Comparison of ENCODE assay signal across 16 mouse cellular contexts in the genomic region with DNA sequence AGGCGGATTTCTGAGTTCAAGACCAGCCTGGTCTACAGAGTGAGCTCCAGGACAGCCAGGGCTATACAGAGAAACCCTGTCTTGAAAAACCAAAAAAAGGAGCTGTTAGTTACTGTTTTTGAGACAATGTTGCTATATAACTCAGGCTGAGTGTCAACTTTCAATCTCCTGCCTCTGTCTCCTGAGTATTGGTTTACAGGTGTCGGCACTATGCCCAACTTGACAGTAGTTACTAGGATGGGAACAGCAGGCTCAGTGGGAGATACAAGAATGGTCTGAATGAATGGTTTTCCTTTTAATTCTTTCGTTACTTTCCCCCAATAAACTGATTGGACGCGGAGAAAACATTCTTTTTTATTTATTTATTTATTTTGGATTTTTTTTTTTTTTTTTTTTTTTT. TPM values are rescaled to one million over a fixed set of nuclear protein-coding genes. Genes with fewer than 3 reads are reported as not detected.
DNase-seq lines count a peak whose midpoint lies in the region; ATAC-seq and TF ChIP-seq lines count a peak whose summit lies in the region.
"Had no signal": no experiment of that assay in that cellular context is flagged by ENCODE, and none has a peak within 500 bp of the region (broad histone marks: within the 10 kb centered on the region; RNA-seq: fewer than 3 reads in every experiment).

No protein-coding gene starts in this region.

- no peaks in the 10 kb centered on the region for H3K27me3 ChIP-seq in liver, embryonic 13.5 days
- H3K27me3 ChIP-seq in CH12.LX (replicated peaks): no peaks in the 10 kb centered on the region
- no peaks in the 10 kb centered on the region for H3K27me3 ChIP-seq in hindbrain, embryonic 14.5 days (ENCODE audit: control insufficient read depth, insufficient read depth, low read length)
- no peaks in the 10 kb centered on the region for H3K27me3 ChIP-seq in midbrain, embryonic 15.5 days (replicated peaks)

- in situ Hi-C loops in CH12.LX (cut with MboI; ENCODE audit: low pct_ligation_motif_present, low pct_unique_long_range_greater_than_20kb, low sequenced_read_pairs): loop anchor here (5.0 kb wide), 1 partner anchor 95 kb away; no protein-coding TSS in a partner anchor

- H3K4me1 ChIP-seq in liver, embryonic 13.5 days (replicated peaks): peaks cover 39% of the 10 kb centered on the region
- H3K4me1 ChIP-seq in CH12.LX (ENCODE audit: control insufficient read depth in 1 of 2, insufficient read depth in 2 of 2): peaks cover 18 to 41% of the 10 kb centered on the region in 2 experiments
- peaks cover 10% of the 10 kb centered on the region for H3K4me1 ChIP-seq in hindbrain, embryonic 14.5 days (replicated peaks; ENCODE audit: control insufficient read depth, insufficient read depth, low read length)
- peaks cover 14% of the 10 kb centered on the region for H3K4me1 ChIP-seq in midbrain, embryonic 15.5 days

- no peak for TF ChIP-seq RAD21 in CH12.LX (IDR thresholded peaks at IDR 0.05; ENCODE audit: low read depth, low read length)

- no peak for TF ChIP-seq CTCF in CH12.LX (conservative IDR thresholded peaks at IDR 0.05 in 1 of 2, IDR thresholded peaks at IDR 0.05 in 1 of 2; ENCODE audit: low read depth in 2 of 2, low read length in 2 of 2)

- no peak overlapping the region for H3K4me3 ChIP-seq in liver, embryonic 13.5 days (replicated peaks)
- H3K4me3 ChIP-seq in CH12.LX (replicated peaks in 1 of 3; ENCODE audit: low read depth in 2 of 3, low read length in 2 of 3, poor library complexity in 1 of 3): no peak overlapping the region
- H3K4me3 ChIP-seq in hindbrain, embryonic 14.5 days (replicated peaks; ENCODE audit: low read length): no peak overlapping the region
- H3K4me3 ChIP-seq in midbrain, embryonic 15.5 days: no peak overlapping the region

- TF ChIP-seq POLR2A in CH12.LX (IDR thresholded peaks at IDR 0.05; ENCODE audit: low read depth, low read length): no peak

- no peak overlapping the region for H3K9ac ChIP-seq in liver, embryonic 13.5 days
- H3K9ac ChIP-seq in CH12.LX (ENCODE audit: insufficient read depth, low read depth): peak overlapping the region; percentile 76; the same call in 1 of the 2 replicates
- H3K9ac ChIP-seq in hindbrain, embryonic 14.5 days: no peak overlapping the region
- no peak overlapping the region for H3K9ac ChIP-seq in midbrain, embryonic 15.5 days

- DNase-seq in liver, embryonic 13.5 days: no peak
- DNase-seq in liver: no peak
- DNase-seq in CH12.LX (ENCODE audit: extremely low read depth): no peak
- no peak for DNase-seq in hindbrain, embryonic 14.5 days (ENCODE audit: low spot score)
- DNase-seq in thymus, postnatal 0 days (ENCODE audit: low spot score): no peak
- no peak for DNase-seq in embryo, embryonic 9.5 days (ENCODE audit: extremely low spot score)
- DNase-seq: adrenal gland, adult 8-10 months; cerebellum, adult 9-11 months; kidney, postnatal 25 days had no signal

- no peak for ATAC-seq in liver, embryonic 13.5 days (ENCODE audit: low read depth)
- no peak for ATAC-seq in hindbrain, embryonic 14.5 days (ENCODE audit: low FRiP score)
- ATAC-seq in midbrain, embryonic 15.5 days (replicated peaks): no peak
- ATAC-seq: intestine, embryonic 16.5 days; lung, postnatal 0 days had no signal

- H3K79me2 ChIP-seq in CH12.LX (replicated peaks; ENCODE audit: control insufficient read depth, extremely low read depth, insufficient read depth, poor library complexity, severe bottlenecking): no peaks in the 10 kb centered on the region; the same call in 1 of the 2 replicates

- TF ChIP-seq EP300 in CH12.LX (IDR thresholded peaks at IDR 0.05; ENCODE audit: low read length): no peak

- peak overlapping the region; percentile 91 for H3K4me2 ChIP-seq in liver, embryonic 13.5 days
- H3K4me2 ChIP-seq in CH12.LX (ENCODE audit: insufficient read depth, low read depth, poor library complexity, severe bottlenecking): peak overlapping the region; percentile 89
- H3K4me2 ChIP-seq in hindbrain, embryonic 14.5 days (replicated peaks): peak overlapping the region; percentile 56
- peak overlapping the region; percentile 52 for H3K4me2 ChIP-seq in midbrain, embryonic 15.5 days

- H3K9me3 ChIP-seq in liver, embryonic 13.5 days (replicated peaks): peaks cover under 1% of the 10 kb centered on the region; the same call in 1 of the 2 replicates
- peaks cover 4% of the 10 kb centered on the region for H3K9me3 ChIP-seq in CH12.LX (replicated peaks; ENCODE audit: low read length)
- H3K9me3 ChIP-seq in hindbrain, embryonic 14.5 days (ENCODE audit: control insufficient read depth, low read length): no peaks in the 10 kb centered on the region
- H3K9me3 ChIP-seq in midbrain, embryonic 15.5 days: no peaks in the 10 kb centered on the region

- dilution Hi-C loops in CH12.LX (cut with MboI; ENCODE audit: extremely low pct_ligation_motif_present, extremely low pct_unique_long_range_greater_than_20kb, low sequenced_read_pairs): no loop called here

- H3K36me3 ChIP-seq in liver, embryonic 13.5 days: peaks cover 37% of the 10 kb centered on the region
- H3K36me3 ChIP-seq in CH12.LX (replicated peaks in 1 of 2; ENCODE audit: control insufficient read depth in 1 of 2, insufficient read depth in 1 of 2, low read length in 1 of 2): peaks cover 18 to 25% of the 10 kb centered on the region in 2 experiments
- peaks cover 32% of the 10 kb centered on the region for H3K36me3 ChIP-seq in hindbrain, embryonic 14.5 days (replicated peaks; ENCODE audit: control insufficient read depth, insufficient read depth)
- H3K36me3 ChIP-seq in midbrain, embryonic 15.5 days (replicated peaks): no peaks in the 10 kb centered on the region

- H3K27ac ChIP-seq in liver, embryonic 13.5 days: no peak overlapping the region
- H3K27ac ChIP-seq in CH12.LX (ENCODE audit: insufficient read depth, low read depth): no peak overlapping the region
- H3K27ac ChIP-seq in hindbrain, embryonic 14.5 days: no peak overlapping the region
- no peak overlapping the region for H3K27ac ChIP-seq in midbrain, embryonic 15.5 days

- 92% methylated on average over 5 of the region's 5 CpGs for WGBS in liver, embryonic 13.5 days (ENCODE audit: insufficient replicate concordance)
- WGBS in hindbrain, embryonic 14.5 days: 95% methylated on average over 5 of the region's 5 CpGs
- 97% methylated on average over 5 of the region's 5 CpGs for WGBS in midbrain, embryonic 15.5 days

TF ChIP-seq in CH12.LX, 34 proteins besides CTCF, POLR2A, EP300 and RAD21:
- no peak for TF ChIP-seq CHD1 (IDR thresholded peaks at IDR 0.05; ENCODE audit: low read depth, low read length)
- peak; percentile 71; the same call in 1 of the 2 replicates for TF ChIP-seq ZNF384 (IDR thresholded peaks at IDR 0.05; ENCODE audit: low read depth, low read length)

RNA-seq across cellular contexts. Expression of gene Amz2, which starts 1.6 kb away (rescaled TPM):
- 14.6 and 18.4 TPM in 2 replicates for polyA plus RNA-seq in liver, embryonic 13.5 days (2015; fragmentation: Nextera tagmentation; extraction: Ambion mirVana)
- total RNA-seq in CH12.LX (2012; rRNA removed) (19.7 and 23.3 TPM in 2 replicates), CH12.LX (2014; rRNA removed) (22.3 and 24.5 TPM in 2 replicates)
- 18.6 and 23.7 TPM in 2 replicates for polyA plus RNA-seq in CH12.LX (2012; ENCODE audit: insufficient read length, low read depth)
- polyA plus RNA-seq in hindbrain, embryonic 14.5 days (2014; fragmentation: Nextera tagmentation; extraction: Ambion mirVana): 55.6 and 65.8 TPM in 2 replicates
- 55.3 and 56.7 TPM in 2 replicates for polyA plus RNA-seq in midbrain, embryonic 15.5 days (2015; fragmentation: Nextera tagmentation; extraction: Ambion mirVana)
- 59.4 and 60.0 TPM in 2 replicates for polyA plus RNA-seq in thymus, postnatal 0 days (2015; fragmentation: Nextera tagmentation; extraction: Ambion mirVana)

RNA-seq across cellular contexts. Expression of gene 9930022D16Rik, which starts 13.6 kb away (rescaled TPM):
- not detected in 2 replicates for polyA plus RNA-seq in liver, embryonic 13.5 days (2015; fragmentation: Nextera tagmentation; extraction: Ambion mirVana)
- 0.08 TPM in 2 replicates for total RNA-seq in CH12.LX (2012; rRNA removed)
- 0.08 TPM in 1 of 2 replicates, not detected in the other for total RNA-seq in CH12.LX (2014; rRNA removed)
- not detected in 2 replicates for polyA plus RNA-seq in CH12.LX (2012; ENCODE audit: insufficient read length, low read depth)
- polyA plus RNA-seq in hindbrain, embryonic 14.5 days (2014; fragmentation: Nextera tagmentation; extraction: Ambion mirVana): not detected in 2 replicates
- not detected in 2 replicates for polyA plus RNA-seq in midbrain, embryonic 15.5 days (2015; fragmentation: Nextera tagmentation; extraction: Ambion mirVana)
- polyA plus RNA-seq in thymus, postnatal 0 days (2015; fragmentation: Nextera tagmentation; extraction: Ambion mirVana): 0.08 and 0.12 TPM in 2 replicates
- total RNA-seq: adrenal gland, adult 8-10 months; layer of hippocampus, postnatal 25 days; left cerebral cortex, postnatal 36 days had no signal
- polyA plus RNA-seq: gonadal fat pad, adult 2 months; heart, embryonic 16.5 days; intestine, embryonic 16.5 days had no signal

RNA-seq across cellular contexts. Expression of gene Arsg, which starts 45.8 kb away (rescaled TPM):
- 2.8 and 3.2 TPM in 2 replicates for polyA plus RNA-seq in liver, embryonic 13.5 days (2015; fragmentation: Nextera tagmentation; extraction: Ambion mirVana)
- total RNA-seq in CH12.LX (2012; rRNA removed) (2.2 and 3.3 TPM in 2 replicates), CH12.LX (2014; rRNA removed) (1.3 and 1.4 TPM in 2 replicates)
- polyA plus RNA-seq in CH12.LX (2012; ENCODE audit: insufficient read length, low read depth): 0.76 and 0.79 TPM in 2 replicates
- 6.8 and 8.8 TPM in 2 replicates for polyA plus RNA-seq in hindbrain, embryonic 14.5 days (2014; fragmentation: Nextera tagmentation; extraction: Ambion mirVana)
- 3.7 and 5.0 TPM in 2 replicates for polyA plus RNA-seq in midbrain, embryonic 15.5 days (2015; fragmentation: Nextera tagmentation; extraction: Ambion mirVana)
- 2.3 and 2.4 TPM in 2 replicates for polyA plus RNA-seq in thymus, postnatal 0 days (2015; fragmentation: Nextera tagmentation; extraction: Ambion mirVana)

RNA-seq across cellular contexts. Expression of gene Slc16a6, which starts 46.0 kb away (rescaled TPM):
- polyA plus RNA-seq in liver, embryonic 13.5 days (2015; fragmentation: Nextera tagmentation; extraction: Ambion mirVana): 47.0 and 51.9 TPM in 2 replicates
- 14.1 and 18.3 TPM in 2 replicates for total RNA-seq in CH12.LX (2012; rRNA removed)
- total RNA-seq in CH12.LX (2014; rRNA removed): 18.7 and 20.9 TPM in 2 replicates
- 18.9 and 24.2 TPM in 2 replicates for polyA plus RNA-seq in CH12.LX (2012; ENCODE audit: insufficient read length, low read depth)
- 4.2 and 7.5 TPM in 2 replicates for polyA plus RNA-seq in hindbrain, embryonic 14.5 days (2014; fragmentation: Nextera tagmentation; extraction: Ambion mirVana)
- polyA plus RNA-seq in midbrain, embryonic 15.5 days (2015; fragmentation: Nextera tagmentation; extraction: Ambion mirVana): 4.1 and 4.3 TPM in 2 replicates
- 14.4 TPM in 2 replicates for polyA plus RNA-seq in thymus, postnatal 0 days (2015; fragmentation: Nextera tagmentation; extraction: Ambion mirVana)
